Mouse (Mus musculus): Measurements from ENCODE around the gene Zfp366.
"Not testable (repeated sequence)": the region's sequence is repeated elsewhere in the genome, so short reads cannot be mapped to it uniquely, and the experiment has no call there.

The Zfp366 gene

DNA sequence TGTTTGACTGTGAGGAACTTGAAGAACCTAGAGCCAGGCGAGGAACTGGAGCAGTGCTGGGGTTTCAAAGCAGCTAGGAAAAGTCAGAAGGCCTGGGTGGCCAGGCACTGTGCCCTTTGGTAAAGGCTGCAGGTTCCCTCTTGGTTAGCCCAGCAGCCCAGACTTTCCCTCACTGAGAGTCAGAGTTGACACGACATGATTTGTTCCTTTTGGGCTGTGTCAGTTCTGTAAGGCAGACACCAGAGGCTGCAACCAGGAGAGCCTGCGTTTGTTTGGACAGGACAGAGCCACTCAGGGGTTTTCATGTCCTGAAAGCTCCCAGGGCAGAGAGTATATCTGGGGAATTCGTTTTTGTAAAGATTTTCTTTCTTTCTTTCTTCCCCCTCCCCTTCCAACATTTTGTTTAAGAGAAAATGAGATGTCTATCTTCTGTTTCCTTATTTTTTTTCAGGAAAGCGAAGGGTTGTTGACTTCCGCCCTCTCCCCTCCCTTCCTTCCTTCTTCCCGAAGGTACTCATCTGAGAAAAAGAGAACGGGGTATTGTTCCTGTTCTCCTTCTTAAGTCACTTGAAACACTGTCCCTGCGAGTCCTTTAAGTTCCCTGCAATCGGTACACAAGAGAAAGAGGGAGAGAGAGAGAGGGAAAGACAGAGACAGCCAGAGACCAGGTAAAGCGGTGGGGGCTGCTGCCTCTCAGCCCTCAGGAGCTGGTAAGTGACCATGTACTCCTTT lies at the start of gene Zfp366:
TSS of gene Zfp366 (plus strand) at position 669 of the 732 bp plus-strand sequence.
- no peak for DNase-seq (ENCODE audit: low spot score in 2 of 2)

- no peak for DNase-seq (ENCODE audit: low spot score in 2 of 2)
These were observed 46.0 kb upstream of the Zfp366 start for GRCm38 (mm10) chr13:99138351-99139255.

DNA sequence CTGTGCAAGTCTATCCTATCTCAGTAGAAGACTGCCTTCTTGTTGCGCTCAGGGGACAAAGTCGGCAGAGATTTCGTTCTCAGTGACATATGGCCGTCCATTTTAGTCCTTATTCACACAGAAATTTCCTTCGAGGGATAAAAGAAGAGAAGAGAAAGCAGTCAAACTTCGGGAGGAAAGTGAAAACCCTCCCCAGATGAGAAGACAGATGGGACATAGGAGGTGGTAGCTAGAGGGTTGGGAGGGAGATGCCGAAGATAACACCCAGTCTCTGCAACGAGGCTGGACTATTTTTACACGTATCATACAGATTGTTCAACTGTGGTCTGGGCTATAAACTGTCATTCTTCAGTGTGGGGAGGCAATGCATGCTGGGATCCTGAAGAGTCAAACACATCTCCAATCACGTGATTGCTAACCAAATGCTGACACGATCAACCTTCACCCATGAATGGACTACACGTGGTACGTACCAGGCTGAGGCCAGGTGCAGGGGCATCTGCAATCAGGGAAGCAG lies 38.2 kb upstream of the Zfp366 start:
- peak; percentile 47 to 83 for DNase-seq (ENCODE audit: low spot score in 2 of 2)

DNA sequence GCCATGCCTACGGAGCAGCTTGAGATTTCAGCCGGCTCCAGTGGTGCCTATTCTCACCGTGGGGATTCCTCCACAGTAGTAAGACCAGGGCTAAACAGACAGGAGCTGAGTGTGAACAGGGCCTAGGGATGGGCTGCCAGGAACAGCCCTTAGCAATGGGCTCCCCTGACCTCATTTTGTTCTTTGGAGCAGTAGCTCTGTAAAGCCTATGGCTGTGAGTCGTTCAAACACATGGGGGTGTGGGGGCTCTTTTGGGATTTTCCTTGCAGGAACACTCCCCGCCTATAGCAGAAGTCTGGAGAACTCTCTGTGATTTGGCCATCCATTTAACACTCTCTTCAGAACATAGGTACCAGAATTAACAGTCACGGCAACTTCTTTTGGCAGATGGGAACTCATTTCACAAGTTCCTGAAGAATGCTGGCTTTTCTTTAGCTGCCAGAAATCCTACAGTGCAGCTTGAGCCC lies 36.9 kb upstream of the Zfp366 start:
- DNase-seq (ENCODE audit: low spot score in 2 of 2) = peak; percentile 77 to 86

- no peak for DNase-seq (ENCODE audit: low spot score in 2 of 2)
These were observed 34.9 kb upstream of the Zfp366 start for GRCm38 (mm10) chr13:99149551-99150305.

- DNase-seq (ENCODE audit: low spot score in 2 of 2) = no peak
These were observed 34.0 kb upstream of the Zfp366 start for GRCm38 (mm10) chr13:99150626-99151025.

GRCm38 (mm10) chr13:99151121-99151520 lies 33.5 kb upstream of the Zfp366 start:
- peak in 1 of 2 experiments; percentile 33 for DNase-seq (ENCODE audit: low spot score in 2 of 2)

GRCm38 (mm10) chr13:99152305-99152930 lies 32.2 kb upstream of the Zfp366 start:
- no peak for DNase-seq (ENCODE audit: low spot score in 2 of 2)

DNA sequence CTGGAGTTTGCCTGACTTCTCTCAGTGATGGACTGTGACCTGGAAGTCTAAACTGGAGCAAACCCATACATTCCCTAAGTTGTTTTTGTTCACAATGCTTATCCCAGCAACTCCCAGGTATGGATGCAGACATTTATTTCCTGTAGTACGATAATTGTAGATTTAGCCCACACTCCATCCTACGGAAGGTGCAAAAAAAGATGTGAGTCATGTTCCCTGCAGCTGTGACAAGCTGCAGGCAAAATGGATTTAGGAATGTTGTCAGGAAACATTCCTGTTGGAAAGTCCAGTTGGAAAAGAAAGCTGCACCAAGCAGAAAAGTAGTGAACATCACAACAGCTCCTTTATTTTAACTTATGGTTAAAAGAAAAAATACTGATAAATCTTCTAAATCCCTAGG lies 26.9 kb upstream of the Zfp366 start:
- peak in 1 of 2 experiments; percentile 35 for DNase-seq (ENCODE audit: low spot score in 2 of 2)

DNA sequence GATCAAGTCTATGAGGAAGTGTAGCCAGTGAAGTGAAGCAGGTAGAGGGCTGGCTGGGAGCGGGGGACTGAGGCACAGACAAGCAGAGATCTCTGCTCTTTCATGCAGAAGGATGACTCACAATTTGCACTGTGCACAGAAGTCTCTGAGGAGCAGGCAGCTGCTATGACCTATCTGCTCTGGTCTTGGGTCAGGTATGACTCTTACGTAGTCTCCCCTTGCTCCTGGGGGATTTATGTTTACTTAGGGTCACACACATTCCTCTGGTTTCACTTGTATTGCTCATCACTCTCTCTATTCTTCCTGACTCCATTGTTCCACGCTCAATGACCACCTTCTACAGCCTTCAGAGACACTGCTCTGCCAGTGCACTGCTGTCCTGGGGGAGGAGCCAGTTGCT lies 25.9 kb upstream of the Zfp366 start:
- DNase-seq (ENCODE audit: low spot score in 2 of 2) = no peak

- no peak for DNase-seq (ENCODE audit: low spot score in 2 of 2)
These were observed 21.6 kb upstream of the Zfp366 start for GRCm38 (mm10) chr13:99163071-99163470.

DNA sequence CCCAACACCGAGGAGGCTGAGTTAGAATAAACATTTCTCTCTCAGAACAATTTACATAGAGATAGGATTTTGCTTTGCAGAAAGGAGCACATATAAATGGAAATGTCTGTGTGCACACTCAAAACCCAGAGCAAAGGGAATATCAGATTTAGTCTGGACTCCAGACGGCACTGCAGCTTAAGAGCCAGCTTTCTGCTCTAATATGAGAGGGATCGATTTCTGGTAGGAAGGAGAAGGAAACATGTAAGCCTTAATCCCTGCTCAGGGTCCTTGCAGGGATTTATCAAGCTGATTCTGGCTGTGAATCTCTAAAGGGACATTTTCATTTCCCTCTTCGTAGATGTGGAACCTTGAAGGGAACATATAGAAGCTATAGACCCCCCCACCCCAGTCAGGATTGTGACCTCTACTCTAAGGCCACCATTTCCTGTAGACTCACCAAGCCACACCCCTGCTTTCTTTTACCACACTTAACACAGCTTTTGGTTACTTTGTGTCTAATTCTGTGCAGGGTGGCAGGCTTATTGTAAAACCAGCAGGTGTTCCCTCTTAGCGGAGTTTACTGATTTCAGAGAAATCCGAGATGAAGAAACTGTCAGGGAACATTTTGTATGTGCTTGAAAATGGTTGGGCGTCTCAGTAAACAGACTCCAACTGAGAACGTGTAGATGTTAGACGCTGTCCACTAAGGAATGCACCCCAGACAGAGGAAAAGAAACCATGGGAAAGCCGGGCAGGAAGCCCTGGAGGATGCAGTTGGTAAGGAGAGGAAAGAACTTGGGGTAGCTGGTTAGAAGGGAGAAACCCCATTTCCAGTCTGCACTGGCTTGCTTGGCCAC lies 20.9 kb upstream of the Zfp366 start:
- DNase-seq (ENCODE audit: low spot score in 2 of 2) = no peak

DNA sequence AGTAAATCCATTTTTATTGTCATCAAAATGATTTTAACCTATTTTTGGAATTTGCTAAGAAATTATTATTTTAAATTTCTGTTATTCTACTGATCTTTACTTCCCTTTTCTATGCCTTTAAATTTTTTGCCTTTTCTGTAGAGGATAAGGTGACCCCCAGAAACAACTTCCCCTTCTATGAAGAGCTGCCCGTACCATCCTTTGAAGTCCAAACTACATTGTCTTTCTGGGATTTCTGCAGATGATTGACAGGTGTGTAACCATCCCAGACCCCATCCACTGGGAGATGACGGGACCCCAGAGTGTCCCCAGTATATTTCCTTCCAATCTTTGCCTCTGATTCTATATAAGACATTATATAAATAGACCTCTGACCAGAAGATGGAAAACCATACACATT lies 20.3 kb upstream of the Zfp366 start:
- DNase-seq (ENCODE audit: low spot score in 2 of 2) = no peak

- no peak for DNase-seq (ENCODE audit: low spot score in 2 of 2)
These were observed 15.2 kb upstream of the Zfp366 start for GRCm38 (mm10) chr13:99169401-99169800.

GRCm38 (mm10) chr13:99170337-99170736 lies 14.3 kb upstream of the Zfp366 start:
- DNase-seq (ENCODE audit: low spot score in 2 of 2) = no peak

- no peak for DNase-seq (ENCODE audit: low spot score in 2 of 2)
These were observed 10.8 kb upstream of the Zfp366 start for GRCm38 (mm10) chr13:99173849-99174248.

GRCm38 (mm10) chr13:99182828-99183227 lies 1.8 kb upstream of the Zfp366 start:
- DNase-seq (ENCODE audit: low spot score in 2 of 2) = not testable (repeated sequence)

DNA sequence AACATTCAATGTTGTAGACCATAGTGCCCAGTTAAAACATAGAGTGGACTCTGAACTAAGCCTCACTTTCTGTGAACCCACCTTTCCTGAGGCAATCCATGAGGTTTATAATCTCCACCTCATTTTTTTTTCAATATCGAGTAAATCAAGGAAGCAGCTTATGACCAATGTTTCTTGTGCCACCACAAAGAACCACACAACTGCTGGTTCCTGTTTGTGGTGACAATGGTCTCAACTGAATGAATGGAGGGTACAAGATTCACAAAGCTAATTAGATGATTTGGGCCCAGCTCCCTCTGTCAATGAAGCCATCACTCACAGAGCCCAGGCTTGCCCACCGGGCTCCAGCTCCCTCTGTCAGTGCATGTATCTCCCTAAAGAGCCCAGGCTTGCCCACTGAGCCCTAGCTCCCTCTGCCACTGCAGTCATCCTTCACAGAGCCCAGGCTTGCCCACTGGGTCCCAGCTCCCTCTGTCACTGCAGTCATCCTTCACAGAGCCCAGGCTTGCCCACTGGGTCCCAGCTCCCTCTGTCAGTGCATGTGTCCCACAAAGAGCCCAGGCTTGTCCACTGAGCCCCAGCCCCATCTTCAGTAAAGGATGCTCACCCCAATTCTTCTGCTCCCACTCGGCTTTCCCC lies 1.2 kb upstream of the Zfp366 start:
- no peak for DNase-seq (ENCODE audit: low spot score in 2 of 2)

- DNase-seq (ENCODE audit: low spot score in 2 of 2) = no peak
These were observed 950 bp downstream of the Zfp366 start for GRCm38 (mm10) chr13:99185573-99185972.

All from right cerebral cortex, postnatal 36 days (tissue).